Mouse (Mus musculus): ENCODE results near the gene Ercc1. TPM values are rescaled to one million over a fixed set of nuclear protein-coding genes. Genes with fewer than 3 reads are reported as not detected.

Ercc1 gene
- total and polyA plus RNA-seq, 3 experiments: 22.2 to 37.5 TPM; not detected in 1

- no peaks in the 10 kb centered on the region for H3K27me3 ChIP-seq (ENCODE audit: control insufficient read depth in 1 of 2, insufficient read depth in 2 of 2, low read length in 2 of 2)
- no peak overlapping the region for H3K27ac ChIP-seq (ENCODE audit: control insufficient read depth, low read depth, low read length)
- no peaks in the 10 kb centered on the region for H3K9me3 ChIP-seq (replicated peaks; ENCODE audit: insufficient read depth, low read length)
- no peaks in the 10 kb centered on the region for H3K79me2 ChIP-seq (ENCODE audit: control insufficient read depth, insufficient read depth, low read length, poor library complexity)
- DNase-seq (ENCODE audit: low read depth, low spot score): no peak
- H3K9ac ChIP-seq (ENCODE audit: control insufficient read depth, low read depth, low read length, poor library complexity, severe bottlenecking): peak overlapping the region; percentile 40
- H3K4me1 ChIP-seq (ENCODE audit: control insufficient read depth in 1 of 2, insufficient read depth in 2 of 2, low read length in 2 of 2): peaks cover 3 to 12% of the 10 kb centered on the region in 2 experiments; a peak in 3 of 4 replicates
- TF ChIP-seq KAT2A (conservative IDR thresholded peaks at IDR 0.05; ENCODE audit: low read depth, low read length): no peak
- TF ChIP-seq ZMIZ1 (IDR thresholded peaks at IDR 0.05; ENCODE audit: low read depth, low read length): 0 out of 2 replicates have a peak, but pooled peaks have one; percentile 1
- peak overlapping the region in 1 of 2 experiments; percentile 21; a peak in 2 of 4 replicates for H3K4me3 ChIP-seq (ENCODE audit: control insufficient read depth in 1 of 2, insufficient read depth in 1 of 2, low read depth in 2 of 2, low read length in 2 of 2)
- peaks cover 0 to 4% of the 10 kb centered on the region in 2 experiments; a peak in 1 of 4 replicates for H3K36me3 ChIP-seq (ENCODE audit: control insufficient read depth in 1 of 2, insufficient read depth in 2 of 2, low read length in 2 of 2)
Measured at GRCm38 (mm10) chr7:19301461-19302263, 42.9 kb upstream of the Ercc1 start.

- Histone ChIP-seq H3K9me3 (replicated peaks; ENCODE audit: insufficient read depth, low read length) (no peaks in the 10 kb centered on the region), H3K79me2 (ENCODE audit: control insufficient read depth, insufficient read depth, low read length, poor library complexity) (no peaks in the 10 kb centered on the region), H3K9ac (ENCODE audit: control insufficient read depth, low read depth, low read length, poor library complexity, severe bottlenecking) (no peak overlapping the region), H3K4me3 (ENCODE audit: control insufficient read depth in 1 of 2, insufficient read depth in 1 of 2, low read depth in 2 of 2, low read length in 2 of 2) (no peak overlapping the region), H3K27ac (ENCODE audit: control insufficient read depth, low read depth, low read length) (no peak overlapping the region), H3K27me3 (ENCODE audit: control insufficient read depth in 1 of 2, insufficient read depth in 2 of 2, low read length in 2 of 2) (no peaks in the 10 kb centered on the region), H3K4me1 (ENCODE audit: control insufficient read depth in 1 of 2, insufficient read depth in 2 of 2, low read length in 2 of 2) (peaks cover 3 to 18% of the 10 kb centered on the region in 2 experiments; a peak in 3 of 4 replicates), H3K36me3 (ENCODE audit: control insufficient read depth in 1 of 2, insufficient read depth in 2 of 2, low read length in 2 of 2) (peaks cover 0 to 4% of the 10 kb centered on the region in 2 experiments; a peak in 1 of 4 replicates)
- DNase-seq (ENCODE audit: low read depth, low spot score): no peak
- TF ChIP-seq USF2 (IDR thresholded peaks at IDR 0.05; ENCODE audit: borderline replicate concordance in 1 of 2, insufficient read depth in 1 of 2, low read depth in 1 of 2, low read length in 2 of 2): no peak
Measured at GRCm38 (mm10) chr7:19302264-19303045, 42.1 kb upstream of the Ercc1 start.

GRCm38 (mm10) chr7:19303046-19303305 is 41.6 kb upstream of the Ercc1 start:
- no peak for DNase-seq (ENCODE audit: low read depth, low spot score)
- H3K9ac ChIP-seq (ENCODE audit: control insufficient read depth, low read depth, low read length, poor library complexity, severe bottlenecking): no peak overlapping the region

More at GRCm38 (mm10) chr7:19303046-19303305, 41.6 kb upstream of the Ercc1 start:
- no peaks in the 10 kb centered on the region for H3K27me3 ChIP-seq (ENCODE audit: control insufficient read depth in 1 of 2, insufficient read depth in 2 of 2, low read length in 2 of 2)
- H3K27ac ChIP-seq (ENCODE audit: control insufficient read depth, low read depth, low read length): no peak overlapping the region
- no peaks in the 10 kb centered on the region for H3K79me2 ChIP-seq (ENCODE audit: control insufficient read depth, insufficient read depth, low read length, poor library complexity)
- no peaks in the 10 kb centered on the region for H3K9me3 ChIP-seq (replicated peaks; ENCODE audit: insufficient read depth, low read length)
- H3K4me1 ChIP-seq (ENCODE audit: control insufficient read depth in 1 of 2, insufficient read depth in 2 of 2, low read length in 2 of 2): peaks cover 3 to 16% of the 10 kb centered on the region in 2 experiments; a peak in 3 of 4 replicates
- peaks cover 0 to 4% of the 10 kb centered on the region in 2 experiments; a peak in 1 of 4 replicates for H3K36me3 ChIP-seq (ENCODE audit: control insufficient read depth in 1 of 2, insufficient read depth in 2 of 2, low read length in 2 of 2)
- H3K4me3 ChIP-seq (ENCODE audit: control insufficient read depth in 1 of 2, insufficient read depth in 1 of 2, low read depth in 2 of 2, low read length in 2 of 2): no peak overlapping the region
- TF ChIP-seq TCF12 (IDR thresholded peaks at IDR 0.05; ENCODE audit: low read depth, low read length): no peak
- TF ChIP-seq RAD21 (IDR thresholded peaks at IDR 0.05; ENCODE audit: low read depth, low read length): no peak
- no peak for TF ChIP-seq MEF2A (IDR thresholded peaks at IDR 0.05; ENCODE audit: extremely low read depth, insufficient replicate concordance, low read depth, low read length, poor library complexity, severe bottlenecking)
- TF ChIP-seq CTCF (IDR thresholded peaks at IDR 0.05 in 2 of 3, conservative IDR thresholded peaks at IDR 0.05 in 1 of 3; ENCODE audit: control insufficient read depth in 1 of 3, insufficient read depth in 1 of 3, low read depth in 2 of 3, low read length in 3 of 3, poor library complexity in 1 of 3, severe bottlenecking in 1 of 3): no peak
- no peak for TF ChIP-seq BHLHE40 (IDR thresholded peaks at IDR 0.05; ENCODE audit: borderline replicate concordance, low read depth, low read length)
- TF ChIP-seq POLR2A (IDR thresholded peaks at IDR 0.05; ENCODE audit: control insufficient read depth in 1 of 2, insufficient read depth in 1 of 2, low read depth in 1 of 2, low read length in 2 of 2, poor library complexity in 1 of 2): no peak
- TF ChIP-seq SMC3 (IDR thresholded peaks at IDR 0.05; ENCODE audit: low read depth, low read length): no peak
- no peak for TF ChIP-seq MYC (IDR thresholded peaks at IDR 0.05; ENCODE audit: low read depth, low read length)
- TF ChIP-seq EP300 (IDR thresholded peaks at IDR 0.05; ENCODE audit: low read depth in 1 of 2, low read length in 2 of 2): no peak
- no peak for TF ChIP-seq E2F4 (IDR thresholded peaks at IDR 0.05; ENCODE audit: borderline replicate concordance, low read depth, low read length)
